Mouse (Mus musculus) gastrocnemius, postnatal 14 days (tissue): ENCODE measurements around the gene Irgm1. TPM values are rescaled to one million over a fixed set of nuclear protein-coding genes. Genes with fewer than 3 reads are reported as not detected.

Experiments used
- DNase-seq: peaks from one replicate; pipeline ENCODE4 v3.0.0; 2021; ENCODE audit warnings: mixed read lengths
- intact Hi-C: fragments of 180-260 bp; cut with DNase I; formaldehyde crosslinking; loops from one replicate; pipeline ENCODE4 v1.15.1; 2025; ENCODE audit warnings: low total_unique reads
- total RNA-seq, 2 experiments: library from RNA; stranded (reverse); gene quantifications; 2 replicates each; pipeline ENCODE4 v1.2.3; 2021

Gene Irgm1
- total RNA-seq, 2 experiments from 2014 or later, result 6.1 to 7.0 TPM

DNA sequence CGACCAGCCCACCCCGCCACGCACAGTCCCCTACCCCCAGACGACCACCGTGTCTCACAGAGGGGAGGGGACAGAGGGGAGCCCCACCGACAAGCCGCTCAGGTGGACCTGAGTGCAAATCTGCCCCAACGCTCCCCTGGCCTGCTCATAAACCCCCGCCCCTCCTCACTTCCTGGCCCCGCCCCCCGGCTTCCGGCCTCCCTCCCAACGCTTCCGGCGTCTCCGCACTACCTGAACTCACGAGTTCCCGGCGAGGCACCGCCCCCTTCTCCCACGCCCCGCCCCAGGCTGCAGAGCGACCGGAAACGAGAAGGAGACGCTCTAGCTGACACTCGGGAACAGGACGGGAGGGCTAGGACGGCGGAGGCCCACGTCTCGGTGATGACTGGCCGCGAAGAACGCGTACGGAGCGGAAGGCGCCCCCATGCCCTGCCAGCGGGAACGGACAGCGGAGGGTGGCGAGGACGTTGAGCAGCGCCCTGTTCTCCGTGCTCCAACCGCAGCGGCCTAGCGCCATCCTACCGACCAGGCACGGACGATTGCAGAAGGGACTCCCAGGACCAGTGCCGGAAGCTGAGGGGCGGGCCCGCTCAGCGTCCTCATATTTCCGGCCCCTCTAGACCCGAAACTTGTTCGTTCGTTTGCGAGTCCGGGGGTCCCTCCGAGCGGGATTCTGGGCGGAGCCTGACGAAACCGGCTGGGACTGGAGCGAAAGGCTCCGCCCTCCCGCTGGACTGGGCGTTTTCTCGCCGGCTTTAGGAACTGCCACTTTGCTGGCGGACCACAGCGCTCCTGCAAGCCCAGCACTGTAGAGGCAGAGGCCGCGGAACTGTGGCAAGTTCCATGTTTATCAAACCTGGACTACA lies 54.5 kb downstream of the Irgm1 start, which contains the start of gene Trim41:
Gene Trim41, minus strand, starts transcription at position 554 of the 866 bp plus-strand sequence.
- DNase-seq, result peak; percentile 99
- intact Hi-C loops, result no loop called here

GRCm38 (mm10) chr11:48816281-48816781 lies 55.2 kb downstream of the Irgm1 start:
- intact Hi-C loops, result no loop called here
- no peak for DNase-seq

- DNase-seq, result peak; percentile 24
- intact Hi-C loops, result no loop called here
These were observed 55.6 kb downstream of the Irgm1 start for GRCm38 (mm10) chr11:48815851-48816250.

DNA sequence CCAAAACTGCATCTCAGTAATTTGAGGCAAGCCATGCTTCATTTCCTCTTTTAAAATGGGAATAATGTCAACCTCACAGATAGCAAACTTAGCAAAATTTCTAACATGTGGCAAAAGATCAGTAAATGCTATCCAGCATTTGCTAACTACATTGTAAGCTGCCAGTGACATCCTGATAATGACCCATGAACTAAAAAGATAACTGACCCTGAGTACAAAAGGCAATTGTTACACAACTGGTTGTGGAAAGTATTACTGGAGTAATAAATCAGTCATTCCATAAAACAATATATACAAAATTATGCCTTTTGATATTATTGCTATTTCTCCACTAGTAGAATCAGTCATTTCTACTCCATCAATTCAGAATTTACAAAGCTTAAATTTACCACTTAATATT lies 57.7 kb downstream of the Irgm1 start:
- DNase-seq, result no peak
- intact Hi-C loops, result no loop called here

Other genes starting within 250 kb of the Irgm1 start
- gene Rack1, start 71.4 kb downstream of the Irgm1 start, total RNA-seq, result 100 to 1,000 TPM; 392 to 429 TPM
- 10 to 100 TPM; 16.3 to 21.0 TPM for gene Trim41, start 54.3 kb downstream of the Irgm1 start, total RNA-seq
- gene Trim7, start 45.5 kb downstream of the Irgm1 start, total RNA-seq, result 100 to 1,000 TPM in 1 of 2 experiments, 10 to 100 TPM in 1; 93.7 to 106 TPM
- gene Gm12184, start 45.0 kb downstream of the Irgm1 start, total RNA-seq, result 1 to 10 TPM; 2.7 to 3.0 TPM
- under 1 TPM; 0.21 to 0.35 TPM for gene Gm5431, start 30.5 kb upstream of the Irgm1 start, total RNA-seq
- 1 to 10 TPM in 1 of 2 experiments, under 1 TPM in 1; 0.82 to 1.2 TPM for gene Psme2b, start 74.5 kb upstream of the Irgm1 start, total RNA-seq
- not detected for gene Olfr56, start 107.2 kb upstream of the Irgm1 start, total RNA-seq
- gene 9930111J21Rik1, start 107.7 kb upstream of the Irgm1 start, total RNA-seq, result 1 to 10 TPM in 1 of 2 experiments, under 1 TPM in 1; 0.90 to 1.0 TPM
- under 1 TPM; 0.13 to 0.47 TPM for gene Gm12185, start 120.5 kb upstream of the Irgm1 start, total RNA-seq
- gene Tgtp1, start 122.5 kb upstream of the Irgm1 start, total RNA-seq, result under 1 TPM in 1 of 2 experiments, not detected in 1; 0.14 TPM
- 1 to 10 TPM; 1.0 to 1.4 TPM for gene 9930111J21Rik2, start 179.6 kb upstream of the Irgm1 start, total RNA-seq
- gene Tgtp2, start 192.5 kb upstream of the Irgm1 start, total RNA-seq, result not detected
- 1 to 10 TPM in 1 of 2 experiments, under 1 TPM in 1; 0.93 to 1.5 TPM for gene Ifi47, start 204.9 kb upstream of the Irgm1 start, total RNA-seq
- gene Olfr1396, start 243.2 kb upstream of the Irgm1 start, total RNA-seq, result under 1 TPM in 1 of 2 experiments, not detected in 1; 0.04 TPM